Mouse (Mus musculus): Measurements from ENCODE around the gene Mapk8. TPM values are rescaled to one million over a fixed set of nuclear protein-coding genes. Genes with fewer than 3 reads are reported as not detected.

The Mapk8 gene
- 118 TPM for polyA plus RNA-seq (2014; fragmentation: Illumina TruSeq; extraction: RNeasy Lipid Tissue Mini Kit (QIAGEN cat#74804); ENCODE audit: low read depth, low replicate concordance)

GRCm38 (mm10) chr14:33447027-33447569 is at the start of gene Mapk8:
Gene Mapk8 (minus strand): TSS chr14:33447158.

DNA sequence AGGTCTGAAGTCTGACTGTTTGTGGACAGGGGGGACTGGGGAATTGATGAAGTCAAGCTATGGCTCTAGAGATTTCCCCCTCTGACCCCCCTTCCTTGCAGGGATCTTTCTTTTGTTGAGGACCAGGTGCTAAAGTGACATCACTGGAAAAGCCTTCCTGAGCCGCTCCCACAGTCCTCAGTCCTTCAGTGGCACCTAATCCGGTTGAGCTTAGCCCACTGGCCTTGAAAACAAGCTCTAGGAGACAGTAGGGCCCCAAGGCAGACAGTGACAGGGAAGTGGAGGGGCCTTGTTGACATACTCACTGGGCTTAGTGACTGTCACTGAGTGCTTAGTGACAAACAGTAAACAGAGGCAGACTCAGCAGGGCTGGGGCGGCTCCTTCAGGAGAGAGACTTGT is 24.4 kb upstream of the Mapk8 start, which contains the start of gene Frmpd2:
Frmpd2 (plus strand) TSS at position 366 of the 400 bp plus-strand sequence.

Other genes starting within 250 kb of the Mapk8 start
- 0.11 TPM for gene Arhgap22, start 233.1 kb downstream of the Mapk8 start, polyA plus RNA-seq (2014; fragmentation: Illumina TruSeq; extraction: RNeasy Lipid Tissue Mini Kit (QIAGEN cat#74804); ENCODE audit: low read depth, low replicate concordance)
- 0.74 TPM for gene Frmpd2, start 24.5 kb upstream of the Mapk8 start, polyA plus RNA-seq (2014; fragmentation: Illumina TruSeq; extraction: RNeasy Lipid Tissue Mini Kit (QIAGEN cat#74804); ENCODE audit: low read depth, low replicate concordance)
- gene Ptpn20, start 142.0 kb upstream of the Mapk8 start, polyA plus RNA-seq (2014; fragmentation: Illumina TruSeq; extraction: RNeasy Lipid Tissue Mini Kit (QIAGEN cat#74804); ENCODE audit: low read depth, low replicate concordance): 181 TPM

All from testis, adult 10 weeks (tissue).